Comparison of ENCODE assay signal across 22 mouse cellular contexts in the genomic region with DNA sequence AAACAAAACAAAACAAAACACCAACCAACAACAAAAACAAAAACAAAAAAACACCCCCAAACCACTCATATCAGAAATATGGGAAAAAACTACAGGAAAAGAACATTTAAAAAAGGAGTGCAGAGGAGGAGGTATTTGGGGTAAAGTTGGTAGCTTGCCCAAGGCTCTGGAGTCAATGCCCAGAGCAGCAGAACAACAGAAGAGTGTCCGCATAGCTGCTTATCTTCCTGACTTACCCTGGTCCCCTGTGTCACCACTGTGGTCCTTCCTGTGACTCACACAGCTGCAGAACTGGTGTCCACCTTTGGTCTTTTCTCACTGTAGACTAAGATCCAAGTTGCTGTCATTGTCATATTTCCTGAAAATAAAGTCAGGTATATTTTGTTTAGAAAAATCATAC. TPM values are rescaled to one million over a fixed set of nuclear protein-coding genes. Genes with fewer than 3 reads are reported as not detected.
DNase-seq lines count a peak whose midpoint lies in the region; ATAC-seq lines count a peak whose summit lies in the region.
"Had no signal": no experiment of that assay in that cellular context is flagged by ENCODE, and none has a peak within 500 bp of the region (broad histone marks: within the 10 kb centered on the region; RNA-seq: fewer than 3 reads in every experiment).

No protein-coding gene starts in this region.

- no peaks in the 10 kb centered on the region for H3K27me3 ChIP-seq in megakaryocyte, embryonic 14.5 days (replicated peaks)
- H3K27me3 ChIP-seq in midbrain, embryonic 11.5 days (ENCODE audit: control insufficient read depth, insufficient read depth, low read length) = no peaks in the 10 kb centered on the region
- H3K27me3 ChIP-seq: embryonic facial prominence, embryonic 15.5 days; heart, embryonic 13.5 days; hindbrain, embryonic 13.5 days had no signal

- H3K4me3 ChIP-seq in megakaryocyte, embryonic 14.5 days (replicated peaks) = peak overlapping the region; percentile 59
- no peak overlapping the region for H3K4me3 ChIP-seq in midbrain, embryonic 11.5 days (ENCODE audit: low read depth, low read length)
- H3K4me3 ChIP-seq: embryonic facial prominence, embryonic 15.5 days; erythroblast, embryonic 14.5 days; forebrain, embryonic 10.5 days; heart, adult 2 months; heart, embryonic 13.5 days; hindbrain, embryonic 13.5 days had no signal

- no peak overlapping the region for H3K27ac ChIP-seq in midbrain, embryonic 11.5 days (ENCODE audit: low read depth, low read length)
- H3K27ac ChIP-seq: embryonic facial prominence, embryonic 15.5 days; forebrain, embryonic 10.5 days; heart, adult 2 months; heart, embryonic 13.5 days; hindbrain, embryonic 13.5 days; hindbrain, postnatal 0 days had no signal

- WGBS in midbrain, embryonic 11.5 days = 89% methylated on average over 1 of the region's 1 CpGs

- no peak overlapping the region for H3K4me2 ChIP-seq in midbrain, embryonic 11.5 days
- H3K4me2 ChIP-seq: embryonic facial prominence, embryonic 15.5 days; heart, embryonic 13.5 days; hindbrain, embryonic 13.5 days had no signal

- H3K9ac ChIP-seq in midbrain, embryonic 11.5 days (ENCODE audit: low read length) = no peak overlapping the region
- H3K9ac ChIP-seq: embryonic facial prominence, embryonic 15.5 days; heart, embryonic 13.5 days; hindbrain, embryonic 13.5 days had no signal

- no peak for ATAC-seq in megakaryocyte, adult 5-6 weeks (ENCODE audit: poor library complexity, severe bottlenecking)
- no peak for ATAC-seq in midbrain, embryonic 11.5 days (ENCODE audit: low FRiP score)
- ATAC-seq: forebrain, embryonic 14.5 days; hindbrain, postnatal 0 days had no signal

- H3K36me3 ChIP-seq in megakaryocyte, embryonic 14.5 days (replicated peaks; ENCODE audit: low read length) = peaks cover 19% of the 10 kb centered on the region
- H3K36me3 ChIP-seq in midbrain, embryonic 11.5 days (ENCODE audit: control insufficient read depth, insufficient read depth, low read length) = no peaks in the 10 kb centered on the region
- H3K36me3 ChIP-seq: embryonic facial prominence, embryonic 15.5 days; forebrain, embryonic 10.5 days; heart, embryonic 13.5 days; hindbrain, embryonic 13.5 days had no signal

- H3K4me1 ChIP-seq in megakaryocyte, embryonic 14.5 days = peaks cover 78% of the 10 kb centered on the region
- peaks cover 14% of the 10 kb centered on the region for H3K4me1 ChIP-seq in midbrain, embryonic 11.5 days (ENCODE audit: control insufficient read depth, insufficient read depth, low read length)

- DNase-seq in adrenal gland, adult 8-10 months = peak; percentile 28
- DNase-seq in adrenal gland, postnatal 4 days (ENCODE audit: low spot score in 2 of 2) = no peak
- DNase-seq in adrenal gland, postnatal 14 days = peak; percentile 50
- no peak for DNase-seq in midbrain, embryonic 11.5 days (ENCODE audit: low spot score, missing footprints)
- DNase-seq in spleen, adult 18-20 months = no peak
- DNase-seq: cerebellum, adult 11-12 months; cerebellum, postnatal 25 days; embryo, embryonic 11 days; gastrocnemius, postnatal 36 days; kidney, adult 11 months; kidney, adult 9 months had no signal

- H3K9me3 ChIP-seq in megakaryocyte, embryonic 14.5 days = no peaks in the 10 kb centered on the region
- H3K9me3 ChIP-seq in midbrain, embryonic 11.5 days (ENCODE audit: control insufficient read depth, low read length) = no peaks in the 10 kb centered on the region
- H3K9me3 ChIP-seq: embryonic facial prominence, embryonic 15.5 days; forebrain, embryonic 10.5 days; G1E; heart, embryonic 13.5 days; hindbrain, embryonic 13.5 days had no signal

RNA-seq across cellular contexts. Expression of a gene that starts 15.2 kb away (rescaled TPM):
- total RNA-seq in adrenal gland, adult 8-10 months (2022) = 10 to 100 TPM; 11.1 to 14.0 (median 12.6) TPM
- total RNA-seq in adrenal gland, postnatal 4 days (2021) = 10 to 100 TPM; 19.7 to 20.2 TPM
- 4.8 and 7.2 TPM in 2 replicates for polyA plus RNA-seq in megakaryocyte, embryonic 14.5 days (2012; ENCODE audit: insufficient read depth, low replicate concordance)
- 58.0 and 68.0 TPM in 2 replicates for total RNA-seq in megakaryocyte, adult 5-6 weeks (2015)
- 55.6 and 60.3 TPM in 2 replicates for total RNA-seq in megakaryocyte, adult 5-6 weeks (2017)
- 10.9 and 14.5 TPM in 2 replicates for total RNA-seq in adrenal gland, postnatal 14 days (2021)
- 7.3 and 8.6 TPM in 2 replicates for polyA plus RNA-seq in midbrain, embryonic 11.5 days (2014; fragmentation: Nextera tagmentation; extraction: Ambion mirVana)

RNA-seq across cellular contexts. Expression of a gene that starts 52.6 kb away (rescaled TPM):
- total RNA-seq in adrenal gland, adult 8-10 months (2022) = 10 to 100 TPM; 42.4 to 50.2 (median 47.3) TPM
- total RNA-seq in adrenal gland, postnatal 4 days (2021) = 10 to 100 TPM; 42.2 to 43.5 TPM
- 0.79 and 10.4 TPM in 2 replicates for polyA plus RNA-seq in megakaryocyte, embryonic 14.5 days (2012; ENCODE audit: insufficient read depth, low replicate concordance)
- total RNA-seq in megakaryocyte, adult 5-6 weeks (2015) = 62.7 and 67.7 TPM in 2 replicates
- 76.9 and 77.4 TPM in 2 replicates for total RNA-seq in megakaryocyte, adult 5-6 weeks (2017)
- 37.1 and 39.0 TPM in 2 replicates for total RNA-seq in adrenal gland, postnatal 14 days (2021)
- polyA plus RNA-seq in midbrain, embryonic 11.5 days (2014; fragmentation: Nextera tagmentation; extraction: Ambion mirVana) = 104 and 115 TPM in 2 replicates

Comparison
In these comparisons a context has a peak if more than half of its experiments do, and no peak if none do; other contexts are left out.
1. DNase-seq: peak in adrenal gland, adult 8-10 months (single experiment) and adrenal gland, postnatal 14 days (single experiment); none in adrenal gland, postnatal 4 days (0 of 2), midbrain, embryonic 11.5 days (single experiment) and spleen, adult 18-20 months (0 of 2).